Mouse (Mus musculus): ENCODE results near the gene Myo5c. TPM values are rescaled to one million over a fixed set of nuclear protein-coding genes. Genes with fewer than 3 reads are reported as not detected.

Gene Myo5c
- polyA plus RNA-seq, 1 experiment from 2014 or later, result 0.85 TPM

DNA sequence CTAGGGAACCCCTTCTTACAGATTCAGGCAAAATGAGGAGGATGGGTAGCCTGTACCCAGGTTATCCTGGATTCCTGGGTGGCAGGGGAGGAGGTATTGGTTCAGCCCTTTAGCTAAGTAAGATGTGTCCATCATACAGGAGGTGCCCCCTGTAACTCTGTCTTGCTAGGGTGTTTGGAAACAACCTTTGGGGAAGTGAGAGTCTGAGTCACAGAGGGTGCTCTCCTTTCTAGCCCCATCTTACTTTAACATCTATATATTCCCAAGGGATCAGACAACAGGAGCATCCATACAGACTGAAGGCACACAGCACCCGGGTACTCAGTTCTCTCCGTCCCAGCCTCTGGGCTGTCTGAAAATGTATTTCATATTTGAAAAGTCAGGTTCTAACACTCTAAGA, 50.4 kb downstream of the Myo5c start:
- 69% methylated on average over 2 of the region's 2 CpGs for WGBS
- Histone ChIP-seq H3K27me3 (replicated peaks; ENCODE audit: control insufficient read depth, insufficient read depth, low read length) (no peaks in the 10 kb centered on the region), H3K4me1 (replicated peaks; ENCODE audit: control insufficient read depth, insufficient read depth, low read length) (no peaks in the 10 kb centered on the region), H3K9ac (ENCODE audit: low read depth, low read length) (no peak overlapping the region), H3K9me3 (ENCODE audit: control insufficient read depth, low read length) (no peaks in the 10 kb centered on the region), H3K4me3 (ENCODE audit: low read depth, low read length) (no peak overlapping the region), H3K36me3 (ENCODE audit: control insufficient read depth, insufficient read depth, low read length) (no peaks in the 10 kb centered on the region), H3K4me2 (no peak overlapping the region), H3K27ac (ENCODE audit: low read depth, low read length) (no peak overlapping the region)
- DNase-seq (ENCODE audit: low spot score) (no peak), ATAC-seq (replicated peaks; ENCODE audit: low FRiP score) (no peak)

DNA sequence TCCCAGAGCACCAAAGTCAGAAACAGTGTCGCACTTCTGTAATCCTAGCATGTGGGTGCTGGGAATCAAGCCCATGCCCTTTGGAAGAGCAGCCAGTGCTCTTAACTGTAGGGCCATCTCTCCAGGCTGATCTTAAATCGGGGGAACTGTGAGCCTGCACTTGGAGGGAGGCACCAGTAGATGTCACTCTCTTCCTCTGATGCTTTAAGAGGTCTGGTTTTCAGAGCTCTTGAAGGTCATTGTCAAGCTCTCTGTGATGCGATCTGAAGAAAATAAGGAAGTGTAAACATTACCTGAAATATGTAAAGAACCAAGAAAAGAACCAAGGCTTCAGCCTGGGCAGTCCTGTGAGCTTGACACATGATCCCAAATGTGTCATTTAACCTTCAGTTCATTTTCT, 51.0 kb downstream of the Myo5c start:
- ATAC-seq (replicated peaks; ENCODE audit: low FRiP score) (no peak), DNase-seq (ENCODE audit: low spot score) (no peak)
- no peak overlapping the region for H3K9ac ChIP-seq (ENCODE audit: low read depth, low read length)
- H3K27ac ChIP-seq (ENCODE audit: low read depth, low read length), result no peak overlapping the region
- H3K4me3 ChIP-seq (ENCODE audit: low read depth, low read length), result no peak overlapping the region
- no peaks in the 10 kb centered on the region for H3K36me3 ChIP-seq (ENCODE audit: control insufficient read depth, insufficient read depth, low read length)
- H3K4me1 ChIP-seq (replicated peaks; ENCODE audit: control insufficient read depth, insufficient read depth, low read length), result no peaks in the 10 kb centered on the region
- H3K4me2 ChIP-seq, result no peak overlapping the region
- 9% methylated on average over 3 of the region's 3 CpGs for WGBS
- no peaks in the 10 kb centered on the region for H3K9me3 ChIP-seq (ENCODE audit: control insufficient read depth, low read length)
- H3K27me3 ChIP-seq (replicated peaks; ENCODE audit: control insufficient read depth, insufficient read depth, low read length), result no peaks in the 10 kb centered on the region

DNA sequence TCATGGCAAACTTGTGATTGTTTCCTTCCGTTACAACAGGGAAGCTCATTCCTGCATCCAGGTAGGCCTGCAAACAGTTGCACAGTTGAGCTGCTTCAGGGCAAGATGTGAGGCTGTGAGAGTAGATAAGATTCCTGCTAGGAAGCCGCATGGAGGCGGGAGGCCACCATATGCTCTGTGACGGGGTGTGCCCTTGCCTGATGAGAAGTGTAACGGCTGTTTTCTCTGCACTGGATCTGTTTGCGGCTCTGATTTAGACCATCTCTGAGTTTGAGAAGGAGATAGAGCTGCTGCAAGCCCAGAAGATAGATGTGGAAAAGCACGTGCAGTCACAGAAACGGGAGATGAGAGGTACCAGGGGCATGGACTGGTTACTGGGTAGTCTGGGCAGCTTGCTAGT, 51.8 kb downstream of the Myo5c start:
- WGBS, result 63% methylated on average over 8 of the region's 8 CpGs
- ATAC-seq (replicated peaks; ENCODE audit: low FRiP score), result no peak
- no peaks in the 10 kb centered on the region for H3K9me3 ChIP-seq (ENCODE audit: control insufficient read depth, low read length)
- DNase-seq (ENCODE audit: low spot score), result no peak
- no peaks in the 10 kb centered on the region for H3K27me3 ChIP-seq (replicated peaks; ENCODE audit: control insufficient read depth, insufficient read depth, low read length)
- no peak overlapping the region for H3K4me2 ChIP-seq
- no peaks in the 10 kb centered on the region for H3K4me1 ChIP-seq (replicated peaks; ENCODE audit: control insufficient read depth, insufficient read depth, low read length)
- H3K36me3 ChIP-seq (ENCODE audit: control insufficient read depth, insufficient read depth, low read length), result no peaks in the 10 kb centered on the region
- no peak overlapping the region for H3K27ac ChIP-seq (ENCODE audit: low read depth, low read length)
- H3K9ac ChIP-seq (ENCODE audit: low read depth, low read length), result no peak overlapping the region
- no peak overlapping the region for H3K4me3 ChIP-seq (ENCODE audit: low read depth, low read length)

DNA sequence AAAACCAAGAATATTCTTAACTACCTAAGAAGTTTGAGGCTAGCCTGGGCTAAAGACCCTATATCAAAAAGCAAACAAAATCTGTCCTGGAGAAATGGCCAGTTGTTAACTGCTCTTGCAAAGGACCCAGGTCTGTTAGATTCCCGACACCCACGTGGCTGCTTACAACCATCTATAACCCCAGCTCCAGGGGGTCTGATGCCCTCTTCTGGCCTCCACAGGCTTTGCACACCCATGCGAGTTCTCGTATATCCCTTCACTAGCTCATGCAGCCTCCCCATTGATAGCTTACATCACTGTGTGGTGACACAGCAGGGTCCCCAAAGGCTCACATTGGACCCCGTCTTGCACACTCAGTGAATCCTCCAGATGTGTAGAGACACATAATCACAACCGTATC, 53.5 kb downstream of the Myo5c start:
- H3K4me3 ChIP-seq (ENCODE audit: low read depth, low read length), result no peak overlapping the region
- H3K27me3 ChIP-seq (replicated peaks; ENCODE audit: control insufficient read depth, insufficient read depth, low read length), result no peaks in the 10 kb centered on the region
- WGBS, result 79% methylated on average over 6 of the region's 6 CpGs
- H3K27ac ChIP-seq (ENCODE audit: low read depth, low read length), result no peak overlapping the region
- no peak overlapping the region for H3K9ac ChIP-seq (ENCODE audit: low read depth, low read length)
- no peaks in the 10 kb centered on the region for H3K4me1 ChIP-seq (replicated peaks; ENCODE audit: control insufficient read depth, insufficient read depth, low read length)
- DNase-seq (ENCODE audit: low spot score), result no peak
- no peak overlapping the region for H3K4me2 ChIP-seq
- no peak for ATAC-seq (replicated peaks; ENCODE audit: low FRiP score)
- H3K36me3 ChIP-seq (ENCODE audit: control insufficient read depth, insufficient read depth, low read length), result no peaks in the 10 kb centered on the region
- H3K9me3 ChIP-seq (ENCODE audit: control insufficient read depth, low read length), result no peaks in the 10 kb centered on the region

DNA sequence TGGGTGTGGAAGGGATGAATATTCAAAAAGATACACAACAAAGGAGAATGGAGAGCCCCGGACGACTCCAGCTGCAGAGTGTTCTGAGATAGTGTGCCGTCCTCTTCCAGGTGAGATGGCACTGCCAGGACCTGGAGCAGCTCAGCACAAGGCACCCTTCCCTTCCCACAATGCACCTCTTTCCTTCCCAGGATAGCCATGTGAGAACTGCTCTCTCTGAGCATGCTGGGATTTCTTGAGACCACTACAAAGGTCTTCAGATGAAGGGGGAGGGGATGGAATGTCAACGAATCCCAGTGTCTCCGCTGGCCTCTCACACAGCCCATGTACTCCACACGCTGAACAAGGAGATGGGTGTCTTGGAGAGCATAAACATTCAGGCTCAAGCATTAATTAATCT, 55.8 kb downstream of the Myo5c start:
- H3K27ac ChIP-seq (ENCODE audit: low read depth, low read length), result no peak overlapping the region
- no peak overlapping the region for H3K4me3 ChIP-seq (ENCODE audit: low read depth, low read length)
- no peak for DNase-seq (ENCODE audit: low spot score)
- H3K4me2 ChIP-seq, result no peak overlapping the region
- WGBS, result 72% methylated on average over 6 of the region's 6 CpGs
- H3K36me3 ChIP-seq (ENCODE audit: control insufficient read depth, insufficient read depth, low read length), result no peaks in the 10 kb centered on the region
- no peak overlapping the region for H3K9ac ChIP-seq (ENCODE audit: low read depth, low read length)
- no peaks in the 10 kb centered on the region for H3K27me3 ChIP-seq (replicated peaks; ENCODE audit: control insufficient read depth, insufficient read depth, low read length)
- no peaks in the 10 kb centered on the region for H3K4me1 ChIP-seq (replicated peaks; ENCODE audit: control insufficient read depth, insufficient read depth, low read length)
- no peak for ATAC-seq (replicated peaks; ENCODE audit: low FRiP score)
- no peaks in the 10 kb centered on the region for H3K9me3 ChIP-seq (ENCODE audit: control insufficient read depth, low read length)

DNA sequence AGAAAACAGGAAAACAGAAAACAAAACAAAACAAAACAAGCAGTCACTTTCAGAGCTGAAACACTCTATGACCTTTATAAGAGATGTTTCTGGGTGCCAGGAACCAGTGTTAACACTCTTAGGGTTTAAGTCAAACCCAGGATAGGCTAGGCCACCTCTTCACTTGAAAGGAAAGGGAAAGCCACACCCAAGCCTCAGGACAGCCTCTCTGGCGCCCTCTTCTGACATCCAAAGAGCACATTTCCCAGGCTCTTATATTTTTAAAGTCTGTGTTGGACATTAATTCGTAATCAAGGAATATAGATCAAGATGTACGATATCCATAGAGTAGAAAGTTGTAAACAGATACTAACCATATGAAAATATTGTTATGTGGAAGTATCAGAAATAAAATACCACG, 57.7 kb downstream of the Myo5c start:
- Histone ChIP-seq H3K36me3 (ENCODE audit: control insufficient read depth, insufficient read depth, low read length) (no peaks in the 10 kb centered on the region), H3K4me3 (ENCODE audit: low read depth, low read length) (no peak overlapping the region), H3K4me2 (no peak overlapping the region), H3K27me3 (replicated peaks; ENCODE audit: control insufficient read depth, insufficient read depth, low read length) (no peaks in the 10 kb centered on the region), H3K9ac (ENCODE audit: low read depth, low read length) (no peak overlapping the region), H3K27ac (ENCODE audit: low read depth, low read length) (no peak overlapping the region), H3K4me1 (replicated peaks; ENCODE audit: control insufficient read depth, insufficient read depth, low read length) (no peaks in the 10 kb centered on the region), H3K9me3 (ENCODE audit: control insufficient read depth, low read length) (no peaks in the 10 kb centered on the region)
- DNase-seq (ENCODE audit: low spot score) (no peak), ATAC-seq (replicated peaks; ENCODE audit: low FRiP score) (no peak)
- WGBS, result 41% methylated on average over 4 of the region's 4 CpGs

DNA sequence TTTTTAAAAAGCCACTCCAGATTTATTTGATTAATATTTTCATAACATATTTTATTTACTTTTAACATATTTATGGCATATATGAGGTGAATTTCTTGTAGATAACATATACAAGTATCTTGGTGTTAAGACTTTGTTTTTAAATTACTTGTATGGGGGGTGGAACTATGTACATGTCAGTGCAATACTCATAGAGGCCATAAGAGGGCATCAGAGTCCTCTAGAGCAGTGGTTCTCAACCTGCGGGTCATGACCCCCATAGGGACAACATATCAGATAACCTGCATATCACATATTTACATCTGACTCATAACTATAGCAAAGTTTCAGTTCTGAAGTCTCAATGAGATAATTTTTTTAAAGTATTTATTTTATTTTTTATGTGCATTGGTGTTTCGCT, 67.5 kb downstream of the Myo5c start:
- Histone ChIP-seq H3K27ac (ENCODE audit: low read depth, low read length) (no peak overlapping the region), H3K9ac (ENCODE audit: low read depth, low read length) (no peak overlapping the region), H3K4me2 (no peak overlapping the region), H3K27me3 (replicated peaks; ENCODE audit: control insufficient read depth, insufficient read depth, low read length) (no peaks in the 10 kb centered on the region), H3K9me3 (ENCODE audit: control insufficient read depth, low read length) (no peaks in the 10 kb centered on the region), H3K4me1 (replicated peaks; ENCODE audit: control insufficient read depth, insufficient read depth, low read length) (no peaks in the 10 kb centered on the region), H3K4me3 (ENCODE audit: low read depth, low read length) (no peak overlapping the region), H3K36me3 (ENCODE audit: control insufficient read depth, insufficient read depth, low read length) (no peaks in the 10 kb centered on the region)
- ATAC-seq (replicated peaks; ENCODE audit: low FRiP score), result no peak
- no peak for DNase-seq (ENCODE audit: low spot score)
- 76% methylated on average over 2 of the region's 2 CpGs for WGBS

DNA sequence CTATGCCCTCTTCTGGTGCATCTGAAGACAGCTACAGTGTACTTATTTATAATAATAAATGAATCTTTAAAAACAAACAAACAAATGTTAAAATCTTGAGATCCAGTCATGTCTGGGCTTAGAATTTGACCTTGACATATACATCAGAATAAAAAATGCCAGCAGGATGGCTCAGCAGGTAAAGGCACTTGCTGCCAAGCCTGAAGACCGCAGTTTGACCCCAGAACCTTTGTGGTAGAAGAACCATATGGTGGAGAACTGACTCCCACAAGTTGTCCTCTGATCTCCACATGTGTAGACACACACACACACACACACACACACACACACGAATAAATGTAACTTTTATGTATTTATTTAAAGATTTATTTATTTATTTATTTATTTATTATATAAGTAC, 71.2 kb downstream of the Myo5c start:
- no peak for ATAC-seq (replicated peaks; ENCODE audit: low FRiP score)

DNA sequence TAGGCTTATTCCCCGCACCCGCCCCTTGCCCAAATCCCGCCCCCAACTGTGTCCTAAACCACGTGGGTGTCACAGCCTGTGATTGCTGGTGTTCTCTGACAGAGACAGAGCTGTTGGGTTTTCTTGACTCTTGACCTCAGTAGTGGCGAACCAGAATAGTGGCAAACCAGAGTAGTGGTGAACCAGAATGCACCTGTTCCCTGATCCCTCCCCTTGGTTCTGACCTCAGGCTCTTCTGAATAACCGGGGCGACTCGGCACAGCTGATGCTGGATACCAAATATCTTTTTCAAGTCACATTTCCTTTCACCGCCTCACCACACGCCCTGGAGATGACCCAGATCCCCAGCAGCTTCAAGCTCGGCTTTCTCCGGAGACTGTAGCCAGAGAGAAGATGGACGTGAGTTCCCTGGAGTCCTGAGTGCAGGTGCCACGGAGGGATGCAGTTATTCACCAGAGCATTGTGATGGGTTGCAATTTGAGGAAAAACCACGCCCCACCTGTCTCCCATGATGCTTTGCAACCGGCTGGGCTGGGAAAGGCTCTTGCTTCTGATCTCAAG, 72.0 kb downstream of the Myo5c start:
- DNase-seq (ENCODE audit: low spot score) (no peak), ATAC-seq (replicated peaks; ENCODE audit: low FRiP score) (no peak)
- H3K4me3 ChIP-seq (ENCODE audit: low read depth, low read length), result no peak overlapping the region

More for the DNA sequence above, 71.2 kb downstream of the Myo5c start:
- DNase-seq (ENCODE audit: low spot score), result no peak
- no peaks in the 10 kb centered on the region for H3K36me3 ChIP-seq (ENCODE audit: control insufficient read depth, insufficient read depth, low read length)
- no peak overlapping the region for H3K4me3 ChIP-seq (ENCODE audit: low read depth, low read length)
- no peak overlapping the region for H3K4me2 ChIP-seq
- no peak overlapping the region for H3K27ac ChIP-seq (ENCODE audit: low read depth, low read length)
- H3K9me3 ChIP-seq (ENCODE audit: control insufficient read depth, low read length), result no peaks in the 10 kb centered on the region
- WGBS, result 71% methylated on average over 2 of the region's 2 CpGs
- H3K9ac ChIP-seq (ENCODE audit: low read depth, low read length), result no peak overlapping the region
- H3K27me3 ChIP-seq (replicated peaks; ENCODE audit: control insufficient read depth, insufficient read depth, low read length), result no peaks in the 10 kb centered on the region
- no peaks in the 10 kb centered on the region for H3K4me1 ChIP-seq (replicated peaks; ENCODE audit: control insufficient read depth, insufficient read depth, low read length)

More for the DNA sequence above, 72.0 kb downstream of the Myo5c start:
- Histone ChIP-seq H3K36me3 (ENCODE audit: control insufficient read depth, insufficient read depth, low read length) (no peaks in the 10 kb centered on the region), H3K27me3 (replicated peaks; ENCODE audit: control insufficient read depth, insufficient read depth, low read length) (no peaks in the 10 kb centered on the region), H3K4me1 (replicated peaks; ENCODE audit: control insufficient read depth, insufficient read depth, low read length) (no peaks in the 10 kb centered on the region), H3K27ac (ENCODE audit: low read depth, low read length) (no peak overlapping the region), H3K9ac (ENCODE audit: low read depth, low read length) (no peak overlapping the region), H3K9me3 (ENCODE audit: control insufficient read depth, low read length) (no peaks in the 10 kb centered on the region), H3K4me2 (peak overlapping the region; percentile 49)
- 29% methylated on average over 16 of the region's 16 CpGs for WGBS
